Mouse (Mus musculus) layer of hippocampus, postnatal 14 days (tissue): Measurements from ENCODE around the gene Wls. TPM values are rescaled to one million over a fixed set of nuclear protein-coding genes. Genes with fewer than 3 reads are reported as not detected.

Experiments
- DNase-seq, 2 experiments: peaks; one replicate each; pipeline ENCODE4 v3.0.0; 2021 to 2022; ENCODE audit warnings: low spot score in 2 of 2, mixed read lengths in 1 of 2
- total RNA-seq, 2 experiments: library from RNA; stranded (reverse); gene quantifications; 2 replicates each; pipeline ENCODE4 v1.2.3; 2021

The Wls gene
- total RNA-seq, 2 experiments from 2014 or later = 21.4 to 28.3 TPM

- no peak for DNase-seq
Measured at GRCm38 (mm10) chr3:159891057-159891752, 51.7 kb downstream of the Wls start.

DNA sequence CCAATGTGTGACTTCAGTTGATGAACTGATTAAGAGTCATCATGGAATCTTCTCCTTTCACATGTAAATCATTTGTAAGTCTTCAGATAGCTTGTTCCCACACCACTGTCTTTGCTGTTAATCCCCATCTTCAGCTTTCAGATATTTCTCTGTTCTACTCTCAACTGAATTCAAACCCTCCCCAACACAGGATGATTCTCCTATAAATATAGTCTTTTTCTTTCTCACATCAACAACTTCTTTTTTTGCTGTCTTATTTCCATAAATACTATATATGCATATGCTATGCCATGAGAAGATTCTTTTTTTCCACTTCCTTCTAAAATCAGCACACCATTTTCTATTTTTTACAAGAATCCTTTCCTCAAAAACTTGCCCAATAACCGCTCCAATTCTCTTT is 67.9 kb downstream of the Wls start:
- no peak for DNase-seq

DNA sequence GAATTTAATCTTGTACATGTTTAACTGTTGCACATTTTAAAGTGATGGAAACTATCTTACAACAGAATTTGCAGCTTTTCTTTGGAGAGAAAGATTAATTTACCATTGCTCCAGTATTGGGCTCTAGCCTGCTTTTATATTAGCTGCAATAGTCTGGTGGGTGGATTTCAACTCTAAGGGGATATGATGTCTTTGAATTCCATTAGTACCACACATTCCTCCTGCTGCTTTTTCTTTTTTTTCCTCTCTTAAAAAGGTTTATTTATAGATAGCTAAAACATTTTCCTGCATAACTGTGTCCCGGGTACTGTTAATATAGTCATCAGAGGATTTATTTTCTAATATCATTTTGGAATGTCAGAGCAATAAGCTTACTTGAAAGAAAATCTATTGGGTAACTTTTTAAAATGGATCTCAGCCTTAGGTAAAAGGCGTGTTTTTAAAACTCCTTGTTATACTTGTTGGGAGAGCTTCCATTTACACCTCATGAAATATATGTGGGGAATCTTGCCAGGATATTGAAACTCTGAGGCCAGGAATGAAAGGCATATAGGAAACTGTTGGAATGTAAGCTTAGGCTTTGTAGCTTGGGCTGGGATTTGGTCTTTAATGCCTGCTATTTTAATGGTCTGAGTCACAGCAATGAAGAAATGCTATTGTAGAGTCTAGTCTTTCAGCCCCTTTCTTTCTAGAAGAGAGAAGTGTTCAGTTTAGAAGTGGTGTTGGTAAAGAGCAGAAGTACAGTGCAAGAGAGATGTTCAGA is 78.0 kb downstream of the Wls start:
- DNase-seq = no peak

Other genes with a start within 250 kb of the Wls start
- gene Rpe65, start 240.5 kb upstream of the Wls start, total RNA-seq = not detected